Mouse (Mus musculus): ENCODE measurements at regions not wholly inside any gene's neighbourhood (a gene's known extent, or its start where the extent isn't known, plus 50 kb on each side); places are given as distances from the start of the nearest gene placed in this dataset.

- ATAC-seq (ENCODE audit: insufficient read depth, low FRiP score, low read depth): no peak
- no peaks in the 10 kb centered on the region for H3K9me3 ChIP-seq
- H3K27me3 ChIP-seq (replicated peaks): no peaks in the 10 kb centered on the region
- no peak overlapping the region for H3K9ac ChIP-seq
- H3K4me1 ChIP-seq: no peaks in the 10 kb centered on the region
- peak overlapping the region; percentile 33; the same call in 1 of the 2 replicates for H3K27ac ChIP-seq
- no peaks in the 10 kb centered on the region for H3K36me3 ChIP-seq
- H3K4me2 ChIP-seq: no peak overlapping the region
- H3K4me3 ChIP-seq (replicated peaks): no peak overlapping the region
Measured at GRCm38 (mm10) chr9:120657786-120658185, 86.5 kb downstream of the Rpl14 start.

GRCm38 (mm10) chr9:120658576-120658975 is 87.3 kb downstream of the Rpl14 start:
- Histone ChIP-seq H3K9me3 (no peaks in the 10 kb centered on the region), H3K4me1 (no peaks in the 10 kb centered on the region), H3K27me3 (replicated peaks) (no peaks in the 10 kb centered on the region), H3K4me2 (no peak overlapping the region), H3K9ac (no peak overlapping the region), H3K4me3 (replicated peaks) (no peak overlapping the region), H3K36me3 (no peaks in the 10 kb centered on the region), H3K27ac (no peak overlapping the region)
- ATAC-seq (ENCODE audit: insufficient read depth, low FRiP score, low read depth): no peak
- WGBS: 47% methylated on average over 2 of the region's 2 CpGs

GRCm38 (mm10) chr9:120661226-120661625 is 90.0 kb downstream of the Rpl14 start:
- no peak overlapping the region for H3K9ac ChIP-seq
- H3K36me3 ChIP-seq: no peaks in the 10 kb centered on the region
- no peak overlapping the region for H3K4me3 ChIP-seq (replicated peaks)
- ATAC-seq (ENCODE audit: insufficient read depth, low FRiP score, low read depth): no peak
- no peaks in the 10 kb centered on the region for H3K4me1 ChIP-seq
- no peak overlapping the region for H3K27ac ChIP-seq
- H3K9me3 ChIP-seq: no peaks in the 10 kb centered on the region
- 62% methylated on average over 5 of the region's 5 CpGs for WGBS
- no peaks in the 10 kb centered on the region for H3K27me3 ChIP-seq (replicated peaks)
- no peak overlapping the region for H3K4me2 ChIP-seq

GRCm38 (mm10) chr9:120661641-120662227 is 90.5 kb downstream of the Rpl14 start:
- Histone ChIP-seq H3K4me2 (no peak overlapping the region), H3K4me3 (replicated peaks) (no peak overlapping the region), H3K27ac (no peak overlapping the region), H3K9ac (no peak overlapping the region), H3K4me1 (no peaks in the 10 kb centered on the region), H3K27me3 (replicated peaks) (no peaks in the 10 kb centered on the region), H3K9me3 (no peaks in the 10 kb centered on the region), H3K36me3 (no peaks in the 10 kb centered on the region)
- ATAC-seq (ENCODE audit: insufficient read depth, low FRiP score, low read depth): no peak
- WGBS: 85% methylated on average over 7 of the region's 7 CpGs

- no peak for ATAC-seq (ENCODE audit: insufficient read depth, low FRiP score, low read depth)
- no peaks in the 10 kb centered on the region for H3K27me3 ChIP-seq (replicated peaks)
- H3K4me3 ChIP-seq (replicated peaks): no peak overlapping the region
- 53% methylated on average over 6 of the region's 6 CpGs for WGBS
- H3K9ac ChIP-seq: no peak overlapping the region
- no peaks in the 10 kb centered on the region for H3K9me3 ChIP-seq
- H3K4me1 ChIP-seq: no peaks in the 10 kb centered on the region
- no peak overlapping the region for H3K4me2 ChIP-seq
- H3K27ac ChIP-seq: no peak overlapping the region
- no peaks in the 10 kb centered on the region for H3K36me3 ChIP-seq
Measured at GRCm38 (mm10) chr9:120663181-120663580, 91.9 kb downstream of the Rpl14 start.

GRCm38 (mm10) chr9:120664086-120664485 is 92.8 kb downstream of the Rpl14 start:
- H3K36me3 ChIP-seq: no peaks in the 10 kb centered on the region
- no peaks in the 10 kb centered on the region for H3K9me3 ChIP-seq
- no peak overlapping the region for H3K4me2 ChIP-seq
- no peak overlapping the region for H3K27ac ChIP-seq
- H3K9ac ChIP-seq: no peak overlapping the region
- ATAC-seq (ENCODE audit: insufficient read depth, low FRiP score, low read depth): no peak
- H3K27me3 ChIP-seq (replicated peaks): no peaks in the 10 kb centered on the region
- 78% methylated on average over 10 of the region's 10 CpGs for WGBS
- H3K4me1 ChIP-seq: no peaks in the 10 kb centered on the region
- H3K4me3 ChIP-seq (replicated peaks): no peak overlapping the region

- H3K36me3 ChIP-seq: no peaks in the 10 kb centered on the region
- peaks cover 5% of the 10 kb centered on the region; the same call in 1 of the 2 replicates for H3K4me1 ChIP-seq
- H3K27me3 ChIP-seq (replicated peaks): 0 out of 2 replicates have a peak, but pooled peaks cover 3% of the 10 kb centered on the region
- no peak overlapping the region for H3K9ac ChIP-seq
- no peak overlapping the region for H3K4me2 ChIP-seq
- no peak overlapping the region for H3K4me3 ChIP-seq (replicated peaks)
- H3K9me3 ChIP-seq: no peaks in the 10 kb centered on the region
- no peak for ATAC-seq (ENCODE audit: insufficient read depth, low FRiP score, low read depth)
- no peak overlapping the region for H3K27ac ChIP-seq
- 33% methylated on average over 6 of the region's 6 CpGs for WGBS
Measured at GRCm38 (mm10) chr9:120672452-120672851, 101.2 kb downstream of the Rpl14 start.

GRCm38 (mm10) chr9:120674855-120675254 is 103.6 kb downstream of the Rpl14 start:
- no peak for ATAC-seq (ENCODE audit: insufficient read depth, low FRiP score, low read depth)
- H3K27me3 ChIP-seq (replicated peaks): 0 out of 2 replicates have a peak, but pooled peaks cover 3% of the 10 kb centered on the region
- H3K4me2 ChIP-seq: peak overlapping the region; percentile 52
- no peak overlapping the region for H3K9ac ChIP-seq
- 5% methylated on average over 11 of the region's 11 CpGs for WGBS
- no peaks in the 10 kb centered on the region for H3K36me3 ChIP-seq
- peaks cover 10% of the 10 kb centered on the region; the same call in 1 of the 2 replicates for H3K4me1 ChIP-seq
- H3K4me3 ChIP-seq (replicated peaks): no peak overlapping the region
- H3K27ac ChIP-seq: no peak overlapping the region
- H3K9me3 ChIP-seq: no peaks in the 10 kb centered on the region

GRCm38 (mm10) chr9:120675371-120676150 is 104.3 kb downstream of the Rpl14 start:
- no peak for ATAC-seq (ENCODE audit: insufficient read depth, low FRiP score, low read depth)
- H3K4me2 ChIP-seq: peak overlapping the region; percentile 52
- H3K4me3 ChIP-seq (replicated peaks): peak overlapping the region; percentile 18; the same call in 1 of the 2 replicates
- 2% methylated on average over 18 of the region's 18 CpGs for WGBS
- H3K9ac ChIP-seq: no peak overlapping the region
- H3K27me3 ChIP-seq (replicated peaks): 0 out of 2 replicates have a peak, but pooled peaks cover 3% of the 10 kb centered on the region
- H3K9me3 ChIP-seq: no peaks in the 10 kb centered on the region
- peaks cover 11% of the 10 kb centered on the region; the same call in 1 of the 2 replicates for H3K4me1 ChIP-seq
- no peak overlapping the region for H3K27ac ChIP-seq
- no peaks in the 10 kb centered on the region for H3K36me3 ChIP-seq

- H3K4me1 ChIP-seq: peaks cover 11% of the 10 kb centered on the region; the same call in 1 of the 2 replicates
- H3K4me3 ChIP-seq (replicated peaks): no peak overlapping the region
- H3K36me3 ChIP-seq: no peaks in the 10 kb centered on the region
- H3K9me3 ChIP-seq: no peaks in the 10 kb centered on the region
- no peak overlapping the region for H3K9ac ChIP-seq
- WGBS: 30% methylated on average over 9 of the region's 9 CpGs
- no peak overlapping the region for H3K4me2 ChIP-seq
- no peak for ATAC-seq (ENCODE audit: insufficient read depth, low FRiP score, low read depth)
- H3K27me3 ChIP-seq (replicated peaks): 0 out of 2 replicates have a peak, but pooled peaks cover 3% of the 10 kb centered on the region
- H3K27ac ChIP-seq: no peak overlapping the region
Measured at GRCm38 (mm10) chr9:120676301-120676700, 105.1 kb downstream of the Rpl14 start.

GRCm38 (mm10) chr9:120676771-120677170 is 105.5 kb downstream of the Rpl14 start:
- H3K27ac ChIP-seq: no peak overlapping the region
- H3K9ac ChIP-seq: no peak overlapping the region
- H3K4me1 ChIP-seq: peaks cover 11% of the 10 kb centered on the region; the same call in 1 of the 2 replicates
- no peak overlapping the region for H3K4me2 ChIP-seq
- no peak for ATAC-seq (ENCODE audit: insufficient read depth, low FRiP score, low read depth)
- WGBS: 43% methylated on average over 8 of the region's 8 CpGs
- no peaks in the 10 kb centered on the region for H3K9me3 ChIP-seq
- 0 out of 2 replicates have a peak, but pooled peaks cover 3% of the 10 kb centered on the region for H3K27me3 ChIP-seq (replicated peaks)
- no peaks in the 10 kb centered on the region for H3K36me3 ChIP-seq
- no peak overlapping the region for H3K4me3 ChIP-seq (replicated peaks)

GRCm38 (mm10) chr9:120677216-120677615 is 106.0 kb downstream of the Rpl14 start:
- no peak overlapping the region for H3K9ac ChIP-seq
- no peaks in the 10 kb centered on the region for H3K9me3 ChIP-seq
- H3K4me1 ChIP-seq: peaks cover 11% of the 10 kb centered on the region; the same call in 1 of the 2 replicates
- no peak overlapping the region for H3K4me2 ChIP-seq
- H3K36me3 ChIP-seq: no peaks in the 10 kb centered on the region
- WGBS: 84% methylated on average over 5 of the region's 5 CpGs
- H3K27me3 ChIP-seq (replicated peaks): 0 out of 2 replicates have a peak, but pooled peaks cover 3% of the 10 kb centered on the region
- H3K4me3 ChIP-seq (replicated peaks): no peak overlapping the region
- no peak overlapping the region for H3K27ac ChIP-seq
- ATAC-seq (ENCODE audit: insufficient read depth, low FRiP score, low read depth): no peak
